Mouse (Mus musculus): Measurements from ENCODE around the gene 4930556J24Rik. TPM values are rescaled to one million over a fixed set of nuclear protein-coding genes. Genes with fewer than 3 reads are reported as not detected.
"Not testable (repeated sequence)": the region's sequence is repeated elsewhere in the genome, so short reads cannot be mapped to it uniquely, and the experiment has no call there.

4930556J24Rik gene
- polyA plus RNA-seq, 1 experiment from 2014 or later, result not detected

GRCm38 (mm10) chr11:3964416-3965172 lies 12.0 kb downstream of the 4930556J24Rik start:
- H3K9me3 ChIP-seq (ENCODE audit: low read length), result no peaks in the 10 kb centered on the region
- H3K4me1 ChIP-seq (ENCODE audit: insufficient read depth), result peaks cover 8% of the 10 kb centered on the region
- H3K4me2 ChIP-seq (ENCODE audit: low read depth, low read length), result peak overlapping the region; percentile 84
- peak overlapping the region; percentile 86 for H3K27ac ChIP-seq (ENCODE audit: low read depth)
- no peak for TF ChIP-seq EP300 (IDR thresholded peaks at IDR 0.05; ENCODE audit: low read depth)
- no peak for TF ChIP-seq CTCF (IDR thresholded peaks at IDR 0.05; ENCODE audit: low read depth)
- H3K36me3 ChIP-seq (replicated peaks; ENCODE audit: insufficient read depth, low read length), result peaks cover 14% of the 10 kb centered on the region
- 5% methylated on average over 11 of the region's 11 CpGs for WGBS (ENCODE audit: insufficient replicate concordance)
- H3K27me3 ChIP-seq (ENCODE audit: insufficient read depth, low read length), result no peaks in the 10 kb centered on the region
- peak overlapping the region; percentile 70 for H3K4me3 ChIP-seq (ENCODE audit: low read depth, low read length)
- ATAC-seq (peak; percentile 57), DNase-seq (no peak)
- H3K9ac ChIP-seq (replicated peaks), result peak overlapping the region; percentile 74

GRCm38 (mm10) chr11:3963610-3964415 lies 12.8 kb downstream of the 4930556J24Rik start, which contains the start of gene Pes1:
Pes1 (plus strand) TSS chr11:3963975.
- Histone ChIP-seq H3K36me3 (replicated peaks; ENCODE audit: insufficient read depth, low read length) (peaks cover 12% of the 10 kb centered on the region), H3K27ac (ENCODE audit: low read depth) (peak within 1 kb of the TSS; percentile 86), H3K4me2 (ENCODE audit: low read depth, low read length) (peak within 1 kb of the TSS; percentile 84), H3K9me3 (ENCODE audit: low read length) (no peaks in the 10 kb centered on the region), H3K4me3 (ENCODE audit: low read depth, low read length) (peak within 1 kb of the TSS; percentile 70), H3K4me1 (ENCODE audit: insufficient read depth) (peaks cover 8% of the 10 kb centered on the region), H3K27me3 (ENCODE audit: insufficient read depth, low read length) (no peaks in the 10 kb centered on the region), H3K9ac (replicated peaks) (peak within 1 kb of the TSS; percentile 74)
- peak; percentile 83 for DNase-seq
- ATAC-seq, result peak; percentile 95
- under 1% methylated on average over 31 of the region's 31 CpGs for WGBS (ENCODE audit: insufficient replicate concordance)
- TF ChIP-seq CTCF (IDR thresholded peaks at IDR 0.05; ENCODE audit: low read depth) (no peak), EP300 (IDR thresholded peaks at IDR 0.05; ENCODE audit: low read depth) (peak; percentile 93)

GRCm38 (mm10) chr11:3963155-3963554 lies 13.4 kb downstream of the 4930556J24Rik start:
- Histone ChIP-seq H3K9ac (replicated peaks) (no peak overlapping the region), H3K4me3 (ENCODE audit: low read depth, low read length) (peak overlapping the region; percentile 70), H3K36me3 (replicated peaks; ENCODE audit: insufficient read depth, low read length) (peaks cover 9% of the 10 kb centered on the region), H3K4me1 (ENCODE audit: insufficient read depth) (peaks cover 8% of the 10 kb centered on the region), H3K4me2 (ENCODE audit: low read depth, low read length) (peak overlapping the region; percentile 84), H3K27ac (ENCODE audit: low read depth) (0 out of 2 replicates have a peak overlapping the region, but pooled peaks have one; percentile 1), H3K9me3 (ENCODE audit: low read length) (no peaks in the 10 kb centered on the region), H3K27me3 (ENCODE audit: insufficient read depth, low read length) (no peaks in the 10 kb centered on the region)
- WGBS (ENCODE audit: insufficient replicate concordance), result 78% methylated on average over 10 of the region's 10 CpGs
- TF ChIP-seq EP300 (IDR thresholded peaks at IDR 0.05; ENCODE audit: low read depth) (no peak), CTCF (IDR thresholded peaks at IDR 0.05; ENCODE audit: low read depth) (no peak)
- peak; percentile 31 for ATAC-seq
- no peak for DNase-seq

- ATAC-seq (no peak), DNase-seq (no peak)
- H3K27ac ChIP-seq (ENCODE audit: low read depth), result no peak overlapping the region
- H3K4me2 ChIP-seq (ENCODE audit: low read depth, low read length), result no peak overlapping the region
- WGBS (ENCODE audit: insufficient replicate concordance), result 67% methylated on average over 3 of the region's 3 CpGs
- H3K4me1 ChIP-seq (ENCODE audit: insufficient read depth), result peaks cover 8% of the 10 kb centered on the region
- H3K9ac ChIP-seq (replicated peaks), result no peak overlapping the region
- TF ChIP-seq CTCF (IDR thresholded peaks at IDR 0.05; ENCODE audit: low read depth) (no peak), EP300 (IDR thresholded peaks at IDR 0.05; ENCODE audit: low read depth) (no peak)
- no peaks in the 10 kb centered on the region for H3K36me3 ChIP-seq (replicated peaks; ENCODE audit: insufficient read depth, low read length)
- H3K4me3 ChIP-seq (ENCODE audit: low read depth, low read length), result no peak overlapping the region
- no peaks in the 10 kb centered on the region for H3K9me3 ChIP-seq (ENCODE audit: low read length)
- H3K27me3 ChIP-seq (ENCODE audit: insufficient read depth, low read length), result no peaks in the 10 kb centered on the region
These were observed 14.8 kb downstream of the 4930556J24Rik start for GRCm38 (mm10) chr11:3961761-3962160.

GRCm38 (mm10) chr11:3960901-3961300 lies 15.7 kb downstream of the 4930556J24Rik start:
- H3K9me3 ChIP-seq (ENCODE audit: low read length), result no peaks in the 10 kb centered on the region
- no peak for TF ChIP-seq EP300 (IDR thresholded peaks at IDR 0.05; ENCODE audit: low read depth)
- TF ChIP-seq CTCF (IDR thresholded peaks at IDR 0.05; ENCODE audit: low read depth), result no peak
- H3K4me1 ChIP-seq (ENCODE audit: insufficient read depth), result peaks cover 8% of the 10 kb centered on the region
- H3K9ac ChIP-seq (replicated peaks), result no peak overlapping the region
- H3K36me3 ChIP-seq (replicated peaks; ENCODE audit: insufficient read depth, low read length), result no peaks in the 10 kb centered on the region
- 39% methylated on average over 2 of the region's 2 CpGs for WGBS (ENCODE audit: insufficient replicate concordance)
- H3K4me2 ChIP-seq (ENCODE audit: low read depth, low read length), result no peak overlapping the region
- ATAC-seq (no peak), DNase-seq (no peak)
- no peak overlapping the region for H3K27ac ChIP-seq (ENCODE audit: low read depth)
- no peak overlapping the region for H3K4me3 ChIP-seq (ENCODE audit: low read depth, low read length)
- H3K27me3 ChIP-seq (ENCODE audit: insufficient read depth, low read length), result no peaks in the 10 kb centered on the region

GRCm38 (mm10) chr11:3955371-3955770 lies 21.2 kb downstream of the 4930556J24Rik start:
- not testable (repeated sequence) for H3K9ac ChIP-seq (replicated peaks); H3K36me3 ChIP-seq (replicated peaks; ENCODE audit: insufficient read depth, low read length); H3K27ac ChIP-seq (ENCODE audit: low read depth); H3K9me3 ChIP-seq (ENCODE audit: low read length); H3K27me3 ChIP-seq (ENCODE audit: insufficient read depth, low read length); ATAC-seq; H3K4me1 ChIP-seq (ENCODE audit: insufficient read depth); DNase-seq; H3K4me2 ChIP-seq (ENCODE audit: low read depth, low read length); H3K4me3 ChIP-seq (ENCODE audit: low read depth, low read length)
- 59% methylated on average over 4 of the region's 4 CpGs for whole genome bisulfite sequencing (ENCODE audit: insufficient replicate concordance)

- H3K27ac ChIP-seq (ENCODE audit: low read depth); H3K9ac ChIP-seq (replicated peaks); H3K36me3 ChIP-seq (replicated peaks; ENCODE audit: insufficient read depth, low read length); ATAC-seq; H3K4me2 ChIP-seq (ENCODE audit: low read depth, low read length); H3K4me3 ChIP-seq (ENCODE audit: low read depth, low read length); H3K27me3 ChIP-seq (ENCODE audit: insufficient read depth, low read length); DNase-seq; H3K9me3 ChIP-seq (ENCODE audit: low read length); H3K4me1 ChIP-seq (ENCODE audit: insufficient read depth): not testable (repeated sequence)
- WGBS (ENCODE audit: insufficient replicate concordance), result 85% methylated on average over 5 of the region's 5 CpGs
These were observed 21.7 kb downstream of the 4930556J24Rik start for GRCm38 (mm10) chr11:3954876-3955275.

Data from liver, postnatal 0 days (tissue).